Mouse (Mus musculus): ENCODE results near the gene Tasp1.
"Not testable (repeated sequence)": the region's sequence is repeated elsewhere in the genome, so short reads cannot be mapped to it uniquely, and the experiment has no call there.

Gene Tasp1

GRCm38 (mm10) chr2:140066353-140067314 is at the start of gene Tasp1:
Gene Tasp1 (minus strand): TSS chr2:140066805.
- DNase-seq (ENCODE audit: low spot score in 2 of 2), result peak; percentile 93 to 95

DNA sequence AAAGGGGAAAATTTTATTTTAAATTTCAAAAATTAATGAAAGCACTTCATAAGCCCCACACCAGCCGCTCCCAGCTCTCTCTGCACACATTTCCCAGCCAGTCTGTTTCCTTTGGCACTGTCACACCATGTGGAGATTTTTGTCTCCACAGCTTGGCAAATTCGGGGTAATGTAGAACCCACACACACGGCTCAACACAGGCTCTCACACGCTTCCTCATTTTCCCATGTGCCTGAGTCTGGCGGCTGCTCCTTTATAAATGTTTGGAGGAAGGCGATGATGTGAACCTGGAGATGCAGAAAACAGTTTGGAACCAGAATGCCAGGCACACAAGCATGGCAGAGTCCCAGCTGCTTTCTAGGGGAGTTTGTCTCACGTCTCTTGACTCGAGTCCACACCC is 47.2 kb upstream of the Tasp1 start:
- DNase-seq (ENCODE audit: low spot score in 2 of 2), result no peak

DNA sequence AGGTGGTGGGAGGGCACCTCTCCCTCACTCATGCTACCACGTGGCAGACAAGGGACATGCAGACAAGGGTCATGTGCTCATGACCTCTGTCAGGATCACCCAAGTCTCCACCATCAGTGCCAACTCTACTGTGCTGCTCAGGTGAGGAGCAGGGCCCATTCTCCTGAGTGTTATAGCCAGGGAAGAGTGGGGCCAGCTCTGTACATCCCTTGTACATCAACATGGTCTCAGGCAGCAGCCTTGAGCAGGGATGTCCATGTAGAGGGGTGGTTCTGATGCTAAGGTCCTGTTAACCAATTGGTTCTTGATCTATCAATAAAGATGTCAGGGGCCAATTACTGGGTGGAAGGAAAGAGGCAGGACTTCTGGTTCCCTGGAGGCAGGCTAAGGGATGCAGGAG is 42.3 kb upstream of the Tasp1 start:
- DNase-seq (ENCODE audit: low spot score in 2 of 2), result no peak

GRCm38 (mm10) chr2:140107641-140108040 is 41.0 kb upstream of the Tasp1 start:
- DNase-seq (ENCODE audit: low spot score in 2 of 2), result no peak

GRCm38 (mm10) chr2:140104951-140105350 is 38.3 kb upstream of the Tasp1 start:
- DNase-seq (ENCODE audit: low spot score in 2 of 2), result no peak

- no peak for DNase-seq (ENCODE audit: low spot score in 2 of 2)
These were observed 34.2 kb upstream of the Tasp1 start for GRCm38 (mm10) chr2:140100551-140101474.

GRCm38 (mm10) chr2:140099971-140100370 is 33.4 kb upstream of the Tasp1 start:
- no peak for DNase-seq (ENCODE audit: low spot score in 2 of 2)

GRCm38 (mm10) chr2:140097131-140097591 is 30.6 kb upstream of the Tasp1 start:
- DNase-seq (ENCODE audit: low spot score in 2 of 2), result no peak

DNA sequence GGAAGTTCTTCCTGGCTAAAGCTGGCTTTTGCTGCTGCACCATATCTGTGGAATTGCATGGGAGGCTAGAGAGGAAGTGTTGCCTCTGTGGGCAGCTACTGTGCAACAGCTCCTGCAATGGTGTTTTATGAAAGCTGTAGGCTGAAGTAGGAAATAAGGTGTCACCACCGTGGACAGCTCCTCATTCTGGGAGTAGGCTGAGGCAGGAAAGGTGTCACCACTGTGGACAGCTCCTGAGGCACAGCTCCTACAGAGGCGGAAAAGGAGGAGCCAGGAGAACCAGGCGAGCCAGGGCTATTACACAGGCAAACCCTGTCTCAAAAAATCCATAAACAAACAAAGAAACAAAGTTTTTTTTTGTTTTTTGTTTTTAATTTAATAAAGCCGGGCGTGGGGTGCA is 29.4 kb upstream of the Tasp1 start:
- no peak for DNase-seq (ENCODE audit: low spot score in 2 of 2)

- no peak for DNase-seq (ENCODE audit: low spot score in 2 of 2)
These were observed 26.8 kb upstream of the Tasp1 start for GRCm38 (mm10) chr2:140093433-140093832.

- no peak for DNase-seq (ENCODE audit: low spot score in 2 of 2)
These were observed 17.6 kb upstream of the Tasp1 start for GRCm38 (mm10) chr2:140084245-140084644.

DNA sequence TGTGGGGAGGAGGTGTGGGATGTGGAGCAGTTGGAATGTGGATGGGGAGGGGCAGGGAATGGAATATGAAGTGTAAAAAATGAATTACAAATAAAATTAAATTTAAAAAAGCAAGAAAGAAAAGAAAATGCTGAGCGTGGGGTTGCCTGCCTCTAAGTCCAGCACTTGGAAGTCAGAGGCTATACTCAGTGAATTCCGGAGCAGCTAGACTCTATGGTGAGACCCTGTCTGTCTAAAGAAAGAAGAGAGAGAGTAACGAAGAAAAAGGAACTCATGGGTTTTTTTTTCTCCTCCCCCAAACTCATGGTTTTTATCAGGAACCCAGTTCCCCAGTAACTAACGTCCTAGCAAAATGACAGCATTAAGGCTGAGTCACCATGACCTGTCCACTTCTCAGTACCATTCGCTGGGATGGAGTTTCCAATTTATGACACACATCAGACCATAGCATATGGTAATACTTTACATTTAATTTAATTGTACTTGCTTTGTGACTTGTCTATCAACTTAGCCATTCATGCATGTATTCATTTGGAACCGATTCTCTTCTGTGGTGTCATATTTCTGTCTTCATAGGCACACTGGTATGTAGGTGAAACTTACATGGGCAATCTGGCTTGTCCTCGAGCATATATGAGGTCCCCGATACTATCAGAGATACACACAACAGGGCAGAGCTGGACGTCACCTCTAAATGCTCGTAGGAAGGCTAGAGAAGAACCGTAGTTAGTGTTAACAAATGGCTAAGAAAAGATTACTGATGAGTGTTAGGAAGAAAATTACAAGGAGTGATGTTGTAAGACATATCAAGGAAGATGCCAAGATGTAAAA is 14.4 kb upstream of the Tasp1 start:
- no peak for DNase-seq (ENCODE audit: low spot score in 2 of 2)

GRCm38 (mm10) chr2:140079284-140079683 is 12.7 kb upstream of the Tasp1 start:
- DNase-seq (ENCODE audit: low spot score in 2 of 2), result not testable (repeated sequence)

- no peak for DNase-seq (ENCODE audit: low spot score in 2 of 2)
These were observed 12.1 kb upstream of the Tasp1 start for GRCm38 (mm10) chr2:140078600-140079280.

- DNase-seq (ENCODE audit: low spot score in 2 of 2), result no peak
These were observed 10.9 kb upstream of the Tasp1 start for GRCm38 (mm10) chr2:140077476-140077875.

GRCm38 (mm10) chr2:140075150-140075549 is 8.5 kb upstream of the Tasp1 start:
- no peak for DNase-seq (ENCODE audit: low spot score in 2 of 2)

DNA sequence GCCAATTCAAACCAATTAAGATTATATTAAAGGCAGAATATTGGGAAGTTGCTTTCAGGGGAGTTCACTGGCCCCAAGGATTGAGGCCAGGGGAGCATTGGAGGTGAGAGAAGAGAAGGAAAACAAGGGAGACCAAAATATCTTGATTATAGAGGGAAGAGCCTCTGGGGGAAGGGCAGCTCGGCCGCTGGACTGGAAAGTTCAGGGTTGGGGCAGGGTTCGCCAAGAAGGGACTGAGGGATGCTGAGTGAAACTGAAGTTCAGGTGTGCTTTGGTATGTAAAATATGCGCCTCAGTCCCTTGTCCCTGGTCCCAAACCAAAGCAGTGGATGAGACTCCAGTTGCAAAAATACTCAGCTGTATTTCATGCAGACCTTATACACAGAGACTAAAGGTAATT is 911 bp upstream of the Tasp1 start:
- no peak for DNase-seq (ENCODE audit: low spot score in 2 of 2)

DNA sequence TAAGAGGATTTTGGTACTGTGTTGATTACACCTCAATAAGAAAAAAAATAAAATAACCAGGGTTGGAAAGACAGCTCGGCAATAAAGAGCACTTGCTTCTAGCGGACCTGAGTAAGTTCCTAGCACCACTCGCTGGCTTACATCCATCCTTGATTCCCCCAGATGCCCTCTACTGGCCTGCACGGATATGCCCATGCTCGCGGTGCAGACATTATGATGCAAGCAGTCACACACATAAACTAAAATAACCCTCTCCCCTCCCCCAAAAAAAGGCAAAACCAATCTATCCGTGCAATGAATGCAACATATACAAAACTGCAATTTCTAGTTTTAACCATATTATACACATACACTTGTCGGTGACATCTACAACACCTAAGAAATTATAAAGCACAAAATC is 929 bp downstream of the Tasp1 start:
- DNase-seq (ENCODE audit: low spot score in 2 of 2), result no peak

DNA sequence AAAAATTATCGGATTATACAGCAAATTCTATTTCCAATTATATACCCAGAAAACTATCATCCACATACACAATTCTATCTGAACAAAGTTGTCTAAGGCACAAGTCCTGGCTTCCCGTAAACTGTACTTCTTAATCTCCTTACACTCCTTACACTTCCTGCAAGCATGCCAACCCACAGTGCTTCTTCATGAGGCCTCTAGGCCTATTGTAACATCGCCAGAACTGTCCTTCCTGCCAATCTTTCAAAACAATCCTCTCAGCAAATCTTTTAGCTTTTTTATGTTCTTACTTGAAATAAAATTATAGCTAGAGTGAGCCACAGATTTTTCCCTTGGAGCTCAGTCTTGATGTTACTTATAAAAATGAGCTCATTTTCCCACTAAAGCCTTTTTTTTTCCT is 5.1 kb downstream of the Tasp1 start:
- DNase-seq (ENCODE audit: low spot score in 2 of 2), result no peak

DNA sequence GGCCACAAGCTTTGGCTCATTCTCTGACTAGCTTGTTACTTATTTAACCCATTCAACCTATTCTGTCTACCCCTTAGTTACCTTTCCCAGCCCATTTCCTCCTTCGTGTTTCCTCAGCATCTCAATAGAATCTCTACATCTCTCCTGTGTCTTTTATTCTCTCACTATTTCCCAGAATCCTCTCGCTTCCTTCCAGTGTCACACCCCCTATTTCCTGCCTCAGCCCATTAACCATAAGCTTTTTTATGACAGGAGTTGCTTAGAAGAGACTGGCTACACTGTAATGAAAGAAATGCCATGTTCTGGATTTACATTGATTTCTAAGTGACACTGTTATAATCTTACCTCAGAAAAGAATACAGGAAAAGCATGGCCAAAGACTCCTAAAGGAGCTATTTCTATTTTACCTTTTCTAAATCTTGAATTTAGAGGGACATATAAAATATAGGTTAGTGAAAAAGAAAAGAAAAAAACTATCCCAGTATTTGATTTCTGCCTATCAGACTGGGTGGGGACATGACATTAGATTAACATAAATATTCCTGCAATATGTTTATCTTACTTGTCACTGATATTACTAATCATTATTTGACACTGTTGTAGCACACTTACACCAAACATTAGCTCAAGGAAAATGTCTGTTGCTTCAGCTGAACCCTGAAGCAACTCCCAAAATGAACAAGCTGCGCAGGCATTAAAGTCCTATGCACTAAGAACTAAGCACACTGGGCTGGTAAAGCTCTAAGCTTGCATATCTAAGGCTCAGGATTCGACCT is 6.3 kb downstream of the Tasp1 start:
- no peak for DNase-seq (ENCODE audit: low spot score in 2 of 2)
